In the genomic region with DNA sequence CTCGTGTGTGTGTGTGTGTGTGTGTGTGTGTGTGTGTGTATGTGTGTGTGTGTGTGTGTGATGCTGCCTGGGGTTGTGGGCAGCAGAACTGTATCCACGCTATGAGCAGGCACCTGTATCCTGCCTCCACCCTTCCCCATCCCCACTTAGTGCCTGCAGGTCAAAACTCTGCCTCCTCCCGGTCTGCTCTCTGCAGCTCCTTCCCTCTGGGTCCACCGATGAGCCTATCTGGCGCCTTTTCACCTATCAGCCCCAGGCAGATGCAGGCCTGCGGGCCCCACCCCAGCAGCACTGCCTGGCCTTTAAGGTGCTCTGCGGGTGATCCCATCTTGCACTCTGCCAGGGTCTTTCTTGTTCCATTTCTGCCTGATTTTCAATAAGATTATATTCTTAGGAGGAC, we compare ENCODE assay signal across 9 mouse cellular contexts. TPM values are rescaled to one million over a fixed set of nuclear protein-coding genes. Genes with fewer than 3 reads are reported as not detected.
DNase-seq lines count a peak whose midpoint lies in the region; ATAC-seq lines count a peak whose summit lies in the region.
"Had no signal": no experiment of that assay in that cellular context is flagged by ENCODE, and none has a peak within 500 bp of the region (broad histone marks: within the 10 kb centered on the region; RNA-seq: fewer than 3 reads in every experiment).

No protein-coding gene starts in this region.

- H3K27me3 ChIP-seq in heart, embryonic 11.5 days (ENCODE audit: control insufficient read depth, insufficient read depth, low read length) = no peaks in the 10 kb centered on the region
- H3K27me3 ChIP-seq in erythroblast, embryonic 14.5 days (ENCODE audit: control insufficient read depth) = no peaks in the 10 kb centered on the region
- no peaks in the 10 kb centered on the region for H3K27me3 ChIP-seq in megakaryocyte, embryonic 14.5 days (replicated peaks)

- no peak overlapping the region for H3K4me3 ChIP-seq in heart, embryonic 11.5 days (ENCODE audit: low read depth, low read length)
- peak overlapping the region; percentile 63 for H3K4me3 ChIP-seq in erythroblast, embryonic 14.5 days (replicated peaks)
- peak overlapping the region; percentile 71 for H3K4me3 ChIP-seq in megakaryocyte, embryonic 14.5 days (replicated peaks)

- peak; percentile 82 for ATAC-seq in heart, embryonic 11.5 days (replicated peaks; ENCODE audit: insufficient number of reproducible peaks, low FRiP score, low TSS enrichment)
- ATAC-seq in activated CD4-positive, CD25-positive, alpha-beta regulatory T cell, adult 4 months = no peak

- no peak for DNase-seq in heart, adult 8-10 months (ENCODE audit: low spot score)
- peak; percentile 57 for DNase-seq in ES-CJ7 (ENCODE audit: low read depth, low spot score)
- no peak for DNase-seq in adrenal gland, adult 2 months
- DNase-seq in cerebellum, adult 11 months = no peak
- DNase-seq: cerebellum, postnatal 25 days had no signal

- no peak overlapping the region for H3K4me2 ChIP-seq in heart, embryonic 11.5 days

- whole genome bisulfite sequencing in heart, embryonic 11.5 days (ENCODE audit: insufficient replicate concordance) = 49% methylated on average over 5 of the region's 7 CpGs

- peaks cover 14% of the 10 kb centered on the region; the same call in 1 of the 2 replicates for H3K4me1 ChIP-seq in heart, embryonic 11.5 days (ENCODE audit: control insufficient read depth, insufficient read depth, low read length)
- peaks cover 94% of the 10 kb centered on the region for H3K4me1 ChIP-seq in erythroblast, embryonic 14.5 days (ENCODE audit: control insufficient read depth)
- peaks cover 70% of the 10 kb centered on the region for H3K4me1 ChIP-seq in megakaryocyte, embryonic 14.5 days

- H3K9ac ChIP-seq in heart, embryonic 11.5 days (ENCODE audit: low read depth, low read length) = no peak overlapping the region

- no peaks in the 10 kb centered on the region for H3K9me3 ChIP-seq in heart, embryonic 11.5 days (replicated peaks; ENCODE audit: control insufficient read depth, low read length)
- H3K9me3 ChIP-seq in erythroblast, embryonic 14.5 days (ENCODE audit: control insufficient read depth, low read length) = no peaks in the 10 kb centered on the region
- no peaks in the 10 kb centered on the region for H3K9me3 ChIP-seq in megakaryocyte, embryonic 14.5 days

- H3K27ac ChIP-seq in heart, embryonic 11.5 days (ENCODE audit: low read depth, low read length) = peak overlapping the region; percentile 88

- H3K36me3 ChIP-seq in heart, embryonic 11.5 days (ENCODE audit: control insufficient read depth, insufficient read depth, low read length) = no peaks in the 10 kb centered on the region
- H3K36me3 ChIP-seq in erythroblast, embryonic 14.5 days (ENCODE audit: control insufficient read depth) = peaks cover 46% of the 10 kb centered on the region
- H3K36me3 ChIP-seq in megakaryocyte, embryonic 14.5 days (replicated peaks; ENCODE audit: low read length) = no peaks in the 10 kb centered on the region

RNA-seq across cellular contexts. Expression of a gene that starts 29.1 kb away (rescaled TPM):
- polyA plus RNA-seq in heart, embryonic 11.5 days (2014; fragmentation: Nextera tagmentation; extraction: Ambion mirVana) = 46.9 and 49.3 TPM in 2 replicates
- total RNA-seq in heart, adult 8-10 months (2022) = 10 to 100 TPM in 2 of 4 experiments, 1 to 10 TPM in 2; 7.6 to 13.2 (median 10.0) TPM
- polyA plus RNA-seq in erythroblast, embryonic 14.5 days (2012) = 13.6 and 18.4 TPM in 2 replicates
- polyA plus RNA-seq in megakaryocyte, embryonic 14.5 days (2012; ENCODE audit: insufficient read depth, low replicate concordance) = 16.4 and 76.5 TPM in 2 replicates
- total RNA-seq in adrenal gland, adult 2 months (2021) = 10 to 100 TPM; 12.4 to 14.1 TPM
- polyA plus RNA-seq in adrenal gland, adult 2 months (2012; rRNA removed) = 6.8 and 9.4 TPM in 2 replicates
- polyA plus RNA-seq in activated CD4-positive, CD25-positive, alpha-beta regulatory T cell, adult 4 months (2017; shearing (Covaris generic)) = 10 to 100 TPM; 68.0 to 74.3 TPM
